Mouse (Mus musculus) MEL (cell line): ENCODE measurements around the gene Rpl26. TPM values are rescaled to one million over a fixed set of nuclear protein-coding genes. Genes with fewer than 3 reads are reported as not detected.

Experiments
- DNase-seq: peaks from one replicate; pipeline ENCODE4 v3.0.0; 2011; ENCODE audit warnings: low read depth, low spot score
- H3K27ac ChIP-seq: 2 replicates; pipeline ENCODE4 v1.5.1; 2012; ENCODE audit warnings: low read depth, mild to moderate bottlenecking, control low read depth, low read length, moderate library complexity; ENCODE audit not compliant: control insufficient read depth
- H3K27me3 ChIP-seq, 2 experiments: fragments of 150-350 bp in 1 of 2; sonication (generic) in 1 of 2; 2 replicates each; pipeline ENCODE4 v1.6.1; 2012; ENCODE audit warnings: low read length in 2 of 2, mild to moderate bottlenecking in 2 of 2, improper control_type of control experiment in 1 of 2, moderate library complexity in 1 of 2; ENCODE audit not compliant: insufficient read depth in 2 of 2, control insufficient read depth in 1 of 2
- H3K36me3 ChIP-seq, 2 experiments: 2 replicates each; pipeline ENCODE4 v1.6.1; 2012 to 2014; ENCODE audit warnings: low read length in 2 of 2, improper control_type of control experiment in 1 of 2, inconsistent platforms in 1 of 2, mild to moderate bottlenecking in 1 of 2; ENCODE audit not compliant: insufficient read depth in 2 of 2, control insufficient read depth in 1 of 2
- H3K4me1 ChIP-seq, 2 experiments: fragments of 150-350 bp in 1 of 2; sonication (generic) in 1 of 2; 2 replicates each; pipeline ENCODE4 v1.6.1; 2012; ENCODE audit warnings: low read length in 2 of 2, improper control_type of control experiment in 1 of 2, mild to moderate bottlenecking in 1 of 2; ENCODE audit not compliant: insufficient read depth in 2 of 2, control insufficient read depth in 1 of 2
- H3K4me3 ChIP-seq, 2 experiments: fragments of 150-350 bp in 1 of 2; sonication (generic) in 1 of 2; 2 replicates each; pipeline ENCODE4 v1.5.1; 2012; ENCODE audit warnings: low read depth in 2 of 2, low read length in 2 of 2, mild to moderate bottlenecking in 2 of 2, moderate library complexity in 2 of 2, control low read depth in 1 of 2, improper control_type of control experiment in 1 of 2; ENCODE audit not compliant: control insufficient read depth in 1 of 2, insufficient read depth in 1 of 2
- H3K79me2 ChIP-seq: 2 replicates; pipeline ENCODE4 v1.6.1; 2012; ENCODE audit warnings: mild to moderate bottlenecking, low read length, moderate library complexity; ENCODE audit not compliant: control insufficient read depth, poor library complexity, insufficient read depth
- H3K9ac ChIP-seq: 2 replicates; pipeline ENCODE4 v1.6.1; 2012; ENCODE audit warnings: low read depth, mild to moderate bottlenecking, control low read depth, low read length, moderate library complexity; ENCODE audit not compliant: control insufficient read depth, poor library complexity, severe bottlenecking
- H3K9me3 ChIP-seq: fragments of 150-350 bp; sonication (generic); replicated peaks from 2 replicates; pipeline ENCODE4 v1.6.1; 2012; ENCODE audit warnings: mild to moderate bottlenecking, low read length, improper control_type of control experiment, moderate library complexity; ENCODE audit not compliant: insufficient read depth
- BHLHE40 ChIP-seq: IDR thresholded peaks from 2 replicates; pipeline ENCODE4 v1.6.1; 2012; ENCODE audit warnings: low read depth, mild to moderate bottlenecking, inconsistent platforms, low read length, improper control_type of control experiment, borderline replicate concordance
- CHD1 ChIP-seq: IDR thresholded peaks from 2 replicates; pipeline ENCODE4 v1.6.1; 2012; ENCODE audit warnings: low read depth, mild to moderate bottlenecking, inconsistent platforms, low read length, improper control_type of control experiment
- CHD2 ChIP-seq: IDR thresholded peaks from 2 replicates; pipeline ENCODE4 v1.6.1; 2011; ENCODE audit warnings: low read length, improper control_type of control experiment
- CTCF ChIP-seq, 3 experiments: IDR thresholded peaks in 2 of 3; conservative IDR thresholded peaks in 1 of 3; 2 replicates each; pipeline ENCODE4 v1.5.1; 2011 to 2012; ENCODE audit warnings: low read length in 3 of 3, low read depth in 2 of 3, mild to moderate bottlenecking in 2 of 3, improper control_type of control experiment in 1 of 3, inconsistent platforms in 1 of 3, mixed read lengths in 1 of 3, moderate library complexity in 1 of 3; ENCODE audit not compliant: control insufficient read depth in 1 of 3, insufficient read depth in 1 of 3, poor library complexity in 1 of 3, severe bottlenecking in 1 of 3
- EP300 ChIP-seq, 2 experiments: IDR thresholded peaks; 2 replicates each; pipeline ENCODE4 v1.6.1; 2011; ENCODE audit warnings: improper control_type of control experiment in 2 of 2, low read length in 2 of 2, low read depth in 1 of 2, mild to moderate bottlenecking in 1 of 2
- ETS1 ChIP-seq: IDR thresholded peaks from 2 replicates; pipeline ENCODE4 v1.6.1; 2012; ENCODE audit warnings: low read depth, mild to moderate bottlenecking, inconsistent platforms, low read length, improper control_type of control experiment, moderate library complexity
- GABPA ChIP-seq: IDR thresholded peaks from 2 replicates; pipeline ENCODE4 v1.6.1; 2012; ENCODE audit warnings: low read depth, mild to moderate bottlenecking, inconsistent platforms, low read length, improper control_type of control experiment, moderate library complexity
- GATA1 ChIP-seq: IDR thresholded peaks from 2 replicates; pipeline ENCODE4 v1.6.1; 2011; ENCODE audit warnings: low read depth, low read length, improper control_type of control experiment
- HCFC1 ChIP-seq: IDR thresholded peaks from 2 replicates; pipeline ENCODE4 v1.6.1; 2012; ENCODE audit warnings: low read depth, mild to moderate bottlenecking, inconsistent platforms, low read length, improper control_type of control experiment, moderate library complexity
- JUND ChIP-seq: IDR thresholded peaks from 2 replicates; pipeline ENCODE4 v1.6.1; 2011; ENCODE audit warnings: low read depth, mild to moderate bottlenecking, improper control_type of control experiment, low read length
- MAFK ChIP-seq: IDR thresholded peaks from 2 replicates; pipeline ENCODE4 v1.6.1; 2011; ENCODE audit warnings: low read depth, mild to moderate bottlenecking, low read length, improper control_type of control experiment, borderline replicate concordance
- MAX ChIP-seq: IDR thresholded peaks from 2 replicates; pipeline ENCODE4 v1.6.1; 2011; ENCODE audit warnings: low read length, improper control_type of control experiment
- MAZ ChIP-seq: IDR thresholded peaks from 2 replicates; pipeline ENCODE4 v1.6.1; 2012; ENCODE audit warnings: low read depth, mild to moderate bottlenecking, inconsistent platforms, low read length, improper control_type of control experiment
- MEF2A ChIP-seq: IDR thresholded peaks from 2 replicates; pipeline ENCODE4 v1.6.1; 2014; ENCODE audit warnings: low read depth, mild to moderate bottlenecking, inconsistent platforms, low read length, improper control_type of control experiment; ENCODE audit not compliant: poor library complexity, insufficient replicate concordance, severe bottlenecking; ENCODE audit errors: extremely low read depth
- MXI1 ChIP-seq: IDR thresholded peaks from 2 replicates; pipeline ENCODE4 v1.6.1; 2011; ENCODE audit warnings: mild to moderate bottlenecking, low read depth, low read length, improper control_type of control experiment
- MYC ChIP-seq: IDR thresholded peaks from 2 replicates; pipeline ENCODE4 v1.6.1; 2011; ENCODE audit warnings: low read depth, mild to moderate bottlenecking, low read length, improper control_type of control experiment, moderate library complexity
- NELFE ChIP-seq: IDR thresholded peaks from 2 replicates; pipeline ENCODE4 v1.6.1; 2011; ENCODE audit warnings: low read depth, low read length, improper control_type of control experiment
- NRF1 ChIP-seq: IDR thresholded peaks from 2 replicates; pipeline ENCODE4 v1.6.1; 2014; ENCODE audit warnings: low read depth, mild to moderate bottlenecking, inconsistent platforms, low read length, improper control_type of control experiment, moderate library complexity; ENCODE audit not compliant: poor library complexity, insufficient read depth, severe bottlenecking
- POLR2A ChIP-seq, 2 experiments: IDR thresholded peaks; 2 replicates each; pipeline ENCODE4 v1.6.1; 2011 to 2012; ENCODE audit warnings: low read length in 2 of 2, mild to moderate bottlenecking in 2 of 2, control low read depth in 1 of 2, improper control_type of control experiment in 1 of 2, low read depth in 1 of 2, moderate library complexity in 1 of 2; ENCODE audit not compliant: control insufficient read depth in 1 of 2, insufficient read depth in 1 of 2, poor library complexity in 1 of 2
- POLR2AphosphoS2 ChIP-seq: IDR thresholded peaks from 2 replicates; pipeline ENCODE4 v1.6.1; 2011; ENCODE audit warnings: low read length, improper control_type of control experiment
- POLR2AphosphoS5 ChIP-seq: IDR thresholded peaks from 2 replicates; pipeline ENCODE4 v1.6.1; 2012; ENCODE audit warnings: low read depth, borderline replicate concordance, mild to moderate bottlenecking, inconsistent platforms, low read length, moderate library complexity, mixed read lengths
- RAD21 ChIP-seq: IDR thresholded peaks from 2 replicates; pipeline ENCODE4 v1.6.1; 2011; ENCODE audit warnings: mild to moderate bottlenecking, low read depth, low read length, improper control_type of control experiment
- SIN3A ChIP-seq: IDR thresholded peaks from 2 replicates; pipeline ENCODE4 v1.6.1; 2012; ENCODE audit warnings: low read length, improper control_type of control experiment, inconsistent platforms
- SMC3 ChIP-seq: IDR thresholded peaks from 2 replicates; pipeline ENCODE4 v1.6.1; 2011; ENCODE audit warnings: low read depth, low read length, improper control_type of control experiment
- TAL1 ChIP-seq: IDR thresholded peaks from 2 replicates; pipeline ENCODE4 v1.6.1; 2012; ENCODE audit warnings: mild to moderate bottlenecking, inconsistent platforms, low read length, moderate library complexity, mixed read lengths
- TBP ChIP-seq: IDR thresholded peaks from 2 replicates; pipeline ENCODE4 v1.8.0; 2011; ENCODE audit warnings: low read depth, low read length, improper control_type of control experiment
- TCF12 ChIP-seq: IDR thresholded peaks from 2 replicates; pipeline ENCODE4 v1.6.1; 2014; ENCODE audit warnings: low read depth, mild to moderate bottlenecking, inconsistent platforms, low read length, improper control_type of control experiment, moderate library complexity
- UBTF ChIP-seq: IDR thresholded peaks from 2 replicates; pipeline ENCODE4 v1.6.1; 2012; ENCODE audit warnings: low read depth, mild to moderate bottlenecking, inconsistent platforms, low read length, improper control_type of control experiment, moderate library complexity, borderline replicate concordance; ENCODE audit not compliant: insufficient read depth
- USF1 ChIP-seq: IDR thresholded peaks from 2 replicates; pipeline ENCODE4 v1.6.1; 2014; ENCODE audit warnings: low read depth, mild to moderate bottlenecking, inconsistent platforms, low read length, improper control_type of control experiment, moderate library complexity
- USF2 ChIP-seq, 2 experiments: IDR thresholded peaks; 2 replicates each; pipeline ENCODE4 v1.6.1; 2011 to 2012; ENCODE audit warnings: improper control_type of control experiment in 2 of 2, low read length in 2 of 2, borderline replicate concordance in 1 of 2, inconsistent platforms in 1 of 2, low read depth in 1 of 2, mild to moderate bottlenecking in 1 of 2; ENCODE audit not compliant: insufficient read depth in 1 of 2
- ZC3H11A ChIP-seq: IDR thresholded peaks from 2 replicates; pipeline ENCODE4 v1.6.1; 2012; ENCODE audit warnings: low read depth, mild to moderate bottlenecking, inconsistent platforms, low read length, improper control_type of control experiment
- ZKSCAN1 ChIP-seq: IDR thresholded peaks from 2 replicates; pipeline ENCODE4 v1.6.1; 2012; ENCODE audit warnings: low read depth, mild to moderate bottlenecking, inconsistent platforms, low read length, improper control_type of control experiment, moderate library complexity
- ZNF384 ChIP-seq: IDR thresholded peaks from 2 replicates; pipeline ENCODE4 v1.6.1; 2012; ENCODE audit warnings: low read depth, mild to moderate bottlenecking, inconsistent platforms, low read length, improper control_type of control experiment
- polyA plus RNA-seq, 2 experiments: library from polyadenylated mRNA; stranded (reverse) in 1 of 2; unstranded in 1 of 2; fragments of >175 nt in 1 of 2; fragments of >200 nt in 1 of 2; gene quantifications; 2 replicates each; pipeline versions ENCODE4 v1.2.1 to v1.2.4; 2012; ENCODE audit warnings: low replicate concordance in 2 of 2, low read depth in 1 of 2; ENCODE audit not compliant: insufficient read length in 2 of 2, insufficient read depth in 1 of 2, missing spikeins in 1 of 2
- total RNA-seq: library from RNA; depleted of rRNA; stranded (reverse); fragments of 300-350 nt; gene quantifications from 2 replicates; pipeline ENCODE4 v1.2.3, GENCODE M21; 2012

Gene Rpl26
- total and polyA plus RNA-seq, 3 experiments: 3,167 to 5,512 TPM; not detected in 1

DNA sequence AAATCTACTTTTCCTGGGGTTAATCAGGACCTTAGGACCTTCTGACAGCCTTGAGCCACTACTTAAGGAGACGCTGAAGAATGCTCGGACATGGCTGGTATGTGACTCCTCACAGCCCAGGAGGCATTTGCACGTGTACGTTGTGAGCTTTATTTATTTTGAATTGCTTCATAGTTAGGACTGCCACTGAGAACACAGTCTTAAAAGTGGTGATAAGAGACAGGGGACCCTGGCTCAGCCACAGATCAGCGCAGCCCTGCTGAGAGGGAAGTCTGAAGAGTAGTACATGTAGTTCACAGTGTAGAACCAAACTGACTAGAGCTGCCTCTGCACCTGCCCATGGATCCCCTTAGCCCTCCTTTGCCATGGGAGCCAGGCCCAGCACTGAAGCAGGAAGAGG lies 9.6 kb upstream of the Rpl26 start (continued):
- no peak for TF ChIP-seq TCF12
- TF ChIP-seq GATA1: peak; percentile 58
- TF ChIP-seq MYC: peak; percentile 70; the same call in 1 of the 2 replicates
- no peak for TF ChIP-seq TAL1
- TF ChIP-seq ZNF384: no peak
- TF ChIP-seq RAD21: no peak
- no peak for TF ChIP-seq USF1

DNA sequence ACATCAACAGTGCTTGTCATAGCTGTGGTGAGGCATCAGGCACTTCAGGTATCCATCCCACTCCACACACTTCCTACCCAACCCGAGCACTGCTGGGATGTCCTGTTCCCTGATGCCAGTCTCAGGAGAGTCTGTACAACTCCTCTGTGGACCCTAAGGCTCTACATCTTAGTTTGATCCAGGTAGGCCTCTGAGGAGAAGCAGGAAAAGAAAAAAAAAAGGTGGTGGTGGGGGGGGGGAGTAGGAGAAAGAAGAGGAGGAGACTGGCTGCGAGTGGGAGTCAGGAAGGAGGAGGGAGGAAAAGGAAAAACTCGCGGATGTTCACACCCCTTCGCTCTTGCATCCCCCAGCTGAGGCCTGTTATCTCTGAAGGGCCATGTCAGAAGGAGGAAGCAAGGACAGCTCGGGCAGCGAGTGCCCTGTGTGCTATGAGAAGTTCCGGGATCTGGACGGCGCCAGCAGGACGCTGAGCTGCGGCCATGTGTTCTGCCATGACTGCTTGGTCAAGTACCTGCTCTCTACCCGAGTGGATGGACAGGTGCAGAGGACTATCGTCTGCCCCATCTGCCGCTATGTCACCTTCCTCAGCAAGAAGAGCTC lies 9.1 kb upstream of the Rpl26 start:
- Histone ChIP-seq H3K79me2 (no peaks in the 10 kb centered on the region), H3K4me3 (peak overlapping the region; percentile 46 to 48), H3K9ac (peak overlapping the region; percentile 62), H3K27me3 (no peaks in the 10 kb centered on the region), H3K4me1 (peaks cover 3 to 42% of the 10 kb centered on the region in 2 experiments), H3K27ac (peak overlapping the region; percentile 32), H3K9me3 (no peaks in the 10 kb centered on the region), H3K36me3 (peaks cover 0 to 18% of the 10 kb centered on the region in 2 experiments; a peak in 2 of 4 replicates)
- DNase-seq: peak; percentile 77
- no peak for TF ChIP-seq NRF1
- no peak for TF ChIP-seq MXI1
- TF ChIP-seq USF2 (IDR thresholded peaks at IDR 0.05; ENCODE audit: borderline replicate concordance in 1 of 2, insufficient read depth in 1 of 2, low read depth in 1 of 2, low read length in 2 of 2): no peak
- no peak for TF ChIP-seq MAX
- TF ChIP-seq MEF2A: no peak
- TF ChIP-seq EP300 (IDR thresholded peaks at IDR 0.05; ENCODE audit: low read depth in 1 of 2, low read length in 2 of 2): peak; percentile 44 to 45
- TF ChIP-seq TCF12: peak; percentile 49
- TF ChIP-seq CHD1: peak; percentile 82; the same call in 1 of the 2 replicates
- no peak for TF ChIP-seq HCFC1
- TF ChIP-seq RAD21: no peak
- no peak for TF ChIP-seq ZKSCAN1
- TF ChIP-seq JUND: no peak
- TF ChIP-seq TBP: no peak
- no peak for TF ChIP-seq BHLHE40
- peak; percentile 71 for TF ChIP-seq ETS1
- TF ChIP-seq USF1: no peak
- no peak for TF ChIP-seq ZC3H11A
- peak; percentile 32; the same call in 1 of the 2 replicates for TF ChIP-seq MAZ
- TF ChIP-seq POLR2A (IDR thresholded peaks at IDR 0.05; ENCODE audit: control insufficient read depth in 1 of 2, insufficient read depth in 1 of 2, low read depth in 1 of 2, low read length in 2 of 2, poor library complexity in 1 of 2): no peak; a peak in 1 of 4 replicates
- no peak for TF ChIP-seq GABPA
- TF ChIP-seq MAFK: no peak
- no peak for TF ChIP-seq POLR2AphosphoS2
- no peak for TF ChIP-seq UBTF
- TF ChIP-seq GATA1: peak; percentile 78
- TF ChIP-seq CTCF (IDR thresholded peaks at IDR 0.05 in 2 of 3, conservative IDR thresholded peaks at IDR 0.05 in 1 of 3; ENCODE audit: control insufficient read depth in 1 of 3, insufficient read depth in 1 of 3, low read depth in 2 of 3, low read length in 3 of 3, poor library complexity in 1 of 3, severe bottlenecking in 1 of 3): 0 out of 6 replicates have a peak, but pooled peaks of 1 of the 3 experiments have one; percentile 0
- no peak for TF ChIP-seq SMC3
- TF ChIP-seq MYC: no peak
- TF ChIP-seq SIN3A: peak; percentile 10; the same call in 1 of the 2 replicates
- TF ChIP-seq NELFE: no peak
- TF ChIP-seq TAL1: peak; percentile 44
- no peak; the same call in 1 of the 2 replicates for TF ChIP-seq CHD2
- TF ChIP-seq POLR2AphosphoS5: no peak
